Mouse (Mus musculus) spleen, adult 2 months (tissue): ENCODE results near the gene Nt5c. TPM values are rescaled to one million over a fixed set of nuclear protein-coding genes. Genes with fewer than 3 reads are reported as not detected.

ENCODE experiments used
- DNase-seq, 2 experiments: peaks; one replicate each; pipeline versions ENCODE4 v3.0.0 to v3.0.0-alpha.2; 2012 to 2021; ENCODE audit warnings: low spot score in 2 of 2, low read depth in 1 of 2
- H3K27ac ChIP-seq: fragments of 200-500 bp; 2 replicates; pipeline ENCODE4 v1.5.1; 2012; ENCODE audit warnings: low read length, inconsistent platforms; ENCODE audit not compliant: insufficient read depth
- H3K27me3 ChIP-seq: fragments of 200-500 bp; 2 replicates; pipeline ENCODE4 v1.6.1; 2012; ENCODE audit warnings: mild to moderate bottlenecking, moderate library complexity, low read length, inconsistent platforms; ENCODE audit not compliant: control insufficient read depth, insufficient read depth
- H3K36me3 ChIP-seq: fragments of 200-500 bp; 2 replicates; pipeline ENCODE4 v1.6.1; 2012; ENCODE audit warnings: mild to moderate bottlenecking, low read length, inconsistent platforms; ENCODE audit not compliant: control insufficient read depth, insufficient read depth
- H3K4me1 ChIP-seq: fragments of 200-500 bp; 2 replicates; pipeline ENCODE4 v1.6.1; 2011; ENCODE audit warnings: inconsistent platforms; ENCODE audit not compliant: control insufficient read depth, insufficient read depth, insufficient read length
- H3K4me3 ChIP-seq: fragments of 200-500 bp; 2 replicates; pipeline ENCODE4 v1.5.1; 2011; ENCODE audit warnings: mild to moderate bottlenecking, inconsistent platforms; ENCODE audit not compliant: insufficient read depth, insufficient read length; ENCODE audit errors: extremely low read depth
- CTCF ChIP-seq: fragments of 200-500 bp; IDR thresholded peaks from 2 replicates; pipeline ENCODE4 v1.5.1; 2011; ENCODE audit warnings: mild to moderate bottlenecking, inconsistent platforms; ENCODE audit not compliant: insufficient read depth, insufficient read length, insufficient replicate concordance; ENCODE audit errors: extremely low read depth
- POLR2A ChIP-seq: fragments of 200-500 bp; IDR thresholded peaks from 2 replicates; pipeline ENCODE4 v1.6.1; 2011; ENCODE audit warnings: low read depth, low read length, inconsistent platforms
- WGBS: fragments of 180-500 bp; shearing (Covaris S2); methylation state at CpG from one replicate; pipeline ENCODE4 v1.1.7; 2018; 5-methylcytosine and 5-hydroxymethylcytosine counted together
- polyA plus RNA-seq: library from polyadenylated mRNA; depleted of rRNA; stranded (reverse); fragments of >200 nt; gene quantifications from 2 replicates; pipeline ENCODE4 v1.2.3, GENCODE M21; 2012

Gene Nt5c
- polyA plus RNA-seq, 1 experiment: 59.1 TPM

DNA sequence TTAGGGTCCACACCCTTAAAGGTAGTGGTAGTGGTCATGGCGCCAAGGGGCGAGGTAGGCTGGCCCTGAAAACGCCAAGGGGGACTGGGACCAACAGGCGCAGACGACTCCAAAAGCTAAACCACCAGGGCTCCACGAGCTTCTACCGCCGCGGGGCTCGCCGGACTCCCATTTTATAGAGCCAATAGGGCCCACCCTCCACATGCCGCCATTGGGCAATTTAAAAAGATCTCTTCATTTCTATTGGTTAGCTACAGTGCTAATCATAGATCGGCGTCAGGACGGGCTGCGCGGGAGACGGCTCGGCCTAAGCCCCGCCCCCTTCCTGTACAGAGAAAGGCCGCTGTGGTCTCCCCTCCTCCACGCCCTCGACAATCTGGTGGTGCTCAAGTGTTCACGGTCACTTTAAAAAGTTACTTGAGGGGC, 22.6 kb upstream of the Nt5c start, which contains the start of gene Jpt1:
Jpt1 (minus strand) TSS at position 150 of the 426 bp plus-strand sequence.
- 0% methylated on average over 24 of the region's 24 CpGs for WGBS

DNA sequence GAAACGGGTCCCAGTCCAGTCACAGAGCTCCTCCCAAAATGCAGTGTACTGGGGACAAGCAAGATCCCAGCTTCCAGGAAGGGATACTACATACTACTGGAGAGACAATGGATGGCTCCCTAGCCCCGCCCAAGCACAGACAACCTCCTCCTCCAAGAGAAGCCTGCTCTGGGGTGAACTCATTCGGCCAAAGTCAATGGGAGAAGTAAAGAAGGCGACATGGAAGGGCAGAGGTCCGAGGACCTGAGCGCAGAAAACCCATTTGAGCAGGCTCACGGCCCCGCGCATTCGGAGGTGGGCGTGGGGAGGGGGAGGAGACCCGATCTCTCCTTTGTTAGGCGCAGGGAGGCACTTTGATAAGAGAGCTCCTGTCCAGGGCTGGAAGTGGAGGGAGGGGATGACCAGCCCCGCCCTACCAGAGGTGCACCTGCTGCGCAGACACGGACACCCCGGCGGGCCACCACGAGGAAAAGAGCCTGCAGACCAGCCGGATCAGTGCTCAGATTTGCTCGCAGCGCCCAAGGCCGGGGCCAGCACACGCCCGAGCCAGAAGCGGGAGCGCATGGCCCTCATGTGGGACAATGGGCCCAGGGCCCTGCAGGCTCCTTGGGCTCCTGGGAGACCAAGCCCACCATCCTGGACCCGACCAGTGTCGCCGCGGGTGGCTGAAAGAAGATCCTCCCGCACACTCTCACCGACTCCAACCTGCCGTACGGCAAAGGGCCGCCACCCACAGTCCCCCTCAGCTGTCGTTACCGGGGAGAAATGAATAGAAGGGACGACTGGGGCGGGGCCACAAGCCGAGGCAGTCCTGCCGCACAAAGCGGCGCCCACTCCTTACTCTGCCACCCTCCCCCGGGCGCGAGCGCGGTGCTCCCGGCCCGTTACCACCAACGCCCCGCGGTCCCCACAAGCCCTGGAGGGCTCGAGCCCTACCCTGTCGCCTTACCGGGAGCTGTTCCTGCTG, 21.9 kb upstream of the Nt5c start:
- Histone ChIP-seq H3K4me3 (peak overlapping the region; percentile 85), H3K36me3 (no peaks in the 10 kb centered on the region), H3K27me3 (no peaks in the 10 kb centered on the region), H3K4me1 (peaks cover 29% of the 10 kb centered on the region; the same call in 1 of the 2 replicates), H3K27ac (peak overlapping the region; percentile 86)
- peak in 1 of 2 experiments; percentile 33 for DNase-seq
- WGBS: under 1% methylated on average over 57 of the region's 57 CpGs
- no peak for TF ChIP-seq POLR2A
- TF ChIP-seq CTCF: no peak

More for the DNA sequence above, 22.6 kb upstream of the Nt5c start, which contains the start of gene Jpt1:
- H3K27ac ChIP-seq: peak within 1 kb of the TSS; percentile 86
- no peaks in the 10 kb centered on the region for H3K36me3 ChIP-seq
- peak; percentile 94 to 95 for DNase-seq
- TF ChIP-seq POLR2A (peak; percentile 100), CTCF (no peak)
- peaks cover 25% of the 10 kb centered on the region; the same call in 1 of the 2 replicates for H3K4me1 ChIP-seq
- peak within 1 kb of the TSS; percentile 85 for H3K4me3 ChIP-seq
- H3K27me3 ChIP-seq: no peaks in the 10 kb centered on the region

DNA sequence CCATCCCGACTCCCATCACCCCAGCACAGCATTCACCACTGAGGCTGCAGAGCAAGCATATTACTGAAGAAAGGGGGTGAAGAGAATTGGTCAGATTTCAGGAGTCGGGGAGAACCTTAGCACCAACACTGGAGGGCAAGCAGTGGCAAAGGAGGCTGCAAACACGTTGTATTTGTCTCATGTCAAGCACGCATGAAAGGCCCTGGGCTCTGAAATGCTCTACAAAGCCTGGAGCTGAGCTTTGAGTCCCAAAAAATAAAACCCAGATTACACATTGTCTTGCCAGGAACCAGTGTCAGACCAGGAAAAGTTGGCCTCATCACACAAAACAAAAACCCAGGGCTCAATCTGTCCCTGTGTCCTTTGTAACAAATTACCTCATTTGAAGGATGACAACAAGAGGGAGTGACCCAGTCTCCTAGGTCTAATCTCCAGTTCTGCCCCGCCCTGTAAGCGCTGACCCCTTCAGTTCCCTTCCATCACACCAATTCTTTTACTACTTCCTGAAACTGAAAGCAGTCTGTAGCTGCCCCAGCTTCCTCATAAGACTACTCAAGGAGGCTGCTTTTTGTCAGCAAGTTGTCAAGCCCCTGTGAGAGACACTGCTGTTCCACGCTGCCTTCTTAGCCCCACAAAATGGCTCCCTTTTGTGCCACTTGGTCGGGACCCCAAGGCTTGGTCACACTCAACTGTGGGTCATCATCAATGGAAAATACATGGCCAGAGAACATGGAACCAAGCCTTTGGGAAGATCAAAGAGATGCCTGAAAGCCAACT, 20.9 kb upstream of the Nt5c start:
- H3K27me3 ChIP-seq: no peaks in the 10 kb centered on the region
- peaks cover 34% of the 10 kb centered on the region; the same call in 1 of the 2 replicates for H3K4me1 ChIP-seq
- DNase-seq: peak; percentile 54 to 57
- TF ChIP-seq POLR2A (no peak), CTCF (no peak)
- peak overlapping the region; percentile 85 for H3K4me3 ChIP-seq
- H3K36me3 ChIP-seq: no peaks in the 10 kb centered on the region
- H3K27ac ChIP-seq: peak overlapping the region; percentile 86
- 19% methylated on average over 8 of the region's 8 CpGs for WGBS

DNA sequence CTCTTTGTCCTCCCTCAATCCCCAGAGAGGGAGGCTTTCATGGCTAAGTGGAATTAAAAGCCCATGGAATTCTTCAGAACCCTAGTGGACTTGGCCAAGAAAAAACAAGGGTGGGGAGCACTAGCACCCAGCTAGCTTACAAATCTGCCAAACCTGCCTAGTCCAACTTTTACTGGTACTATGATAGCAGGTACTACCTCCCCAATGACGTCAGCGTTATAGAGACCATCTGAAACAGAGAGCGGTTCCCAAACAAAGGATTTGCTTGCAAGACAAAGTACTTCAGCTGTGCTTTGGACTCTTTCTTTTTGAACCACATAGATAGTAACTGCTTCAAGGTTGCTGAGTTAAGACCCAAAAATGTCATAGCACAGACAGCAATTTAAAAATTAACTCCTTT, 20.3 kb upstream of the Nt5c start:
- Histone ChIP-seq H3K36me3 (no peaks in the 10 kb centered on the region), H3K4me3 (0 out of 2 replicates have a peak overlapping the region, but pooled peaks have one; percentile 85), H3K4me1 (peaks cover 34% of the 10 kb centered on the region; the same call in 1 of the 2 replicates), H3K27me3 (no peaks in the 10 kb centered on the region), H3K27ac (peak overlapping the region; percentile 69)
- no peak for DNase-seq
- 71% methylated on average over 3 of the region's 3 CpGs for WGBS
- TF ChIP-seq CTCF (no peak), POLR2A (no peak)

DNA sequence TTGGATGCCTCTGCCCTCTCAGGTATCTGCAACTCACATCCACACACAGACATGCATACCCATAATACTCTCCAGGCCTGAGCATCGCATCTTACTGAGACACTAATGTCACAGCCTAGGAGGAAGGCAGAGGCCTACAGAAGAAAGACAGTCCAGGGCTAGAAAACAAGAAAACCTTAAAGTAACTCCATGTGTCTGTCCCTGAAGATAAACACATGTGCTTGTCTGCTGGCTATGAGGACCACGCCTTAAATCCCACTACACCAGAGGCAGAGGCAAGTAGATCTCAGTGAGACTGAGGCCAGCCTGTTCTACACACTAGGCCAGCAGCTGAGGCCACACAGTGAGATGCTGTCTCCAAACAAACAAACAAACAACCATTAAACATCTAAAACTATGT, 19.5 kb upstream of the Nt5c start:
- peaks cover 34% of the 10 kb centered on the region; the same call in 1 of the 2 replicates for H3K4me1 ChIP-seq
- no peak for DNase-seq
- 0 out of 2 replicates have a peak overlapping the region, but pooled peaks have one; percentile 1 for H3K27ac ChIP-seq
- no peak for TF ChIP-seq POLR2A
- TF ChIP-seq CTCF: no peak
- no peaks in the 10 kb centered on the region for H3K27me3 ChIP-seq
- no peak overlapping the region for H3K4me3 ChIP-seq
- WGBS: 78% methylated on average over 2 of the region's 2 CpGs
- H3K36me3 ChIP-seq: no peaks in the 10 kb centered on the region

DNA sequence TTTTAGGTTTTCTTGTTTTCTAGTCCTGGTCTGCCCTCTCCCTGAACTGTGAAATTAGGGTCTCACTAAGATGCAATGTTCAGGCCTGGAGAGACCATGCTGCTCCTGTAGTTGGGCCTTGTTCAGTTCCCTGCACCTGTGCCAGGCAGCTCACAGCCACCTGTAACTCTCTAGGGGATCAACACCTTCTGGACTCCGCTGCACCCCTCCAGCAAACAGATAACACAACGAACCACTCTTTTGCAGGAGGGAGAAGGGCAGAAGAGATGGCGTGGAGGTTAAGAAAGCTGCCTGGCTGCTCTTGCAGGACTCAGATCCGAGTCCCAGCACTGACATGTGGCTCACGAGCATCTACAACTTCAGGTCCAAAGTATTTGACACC, 18.8 kb upstream of the Nt5c start:
- Histone ChIP-seq H3K4me1 (peaks cover 34% of the 10 kb centered on the region; the same call in 1 of the 2 replicates), H3K27ac (peak overlapping the region; percentile 21; the same call in 1 of the 2 replicates)
- 65% methylated on average over 5 of the region's 5 CpGs for WGBS

More for the DNA sequence above, 18.8 kb upstream of the Nt5c start:
- no peak for DNase-seq
- TF ChIP-seq POLR2A (no peak), CTCF (no peak)
- H3K4me3 ChIP-seq: no peak overlapping the region
- no peaks in the 10 kb centered on the region for H3K27me3 ChIP-seq
- no peaks in the 10 kb centered on the region for H3K36me3 ChIP-seq
